Mouse (Mus musculus): Measurements from ENCODE around the gene C530008M17Rik.

DNA sequence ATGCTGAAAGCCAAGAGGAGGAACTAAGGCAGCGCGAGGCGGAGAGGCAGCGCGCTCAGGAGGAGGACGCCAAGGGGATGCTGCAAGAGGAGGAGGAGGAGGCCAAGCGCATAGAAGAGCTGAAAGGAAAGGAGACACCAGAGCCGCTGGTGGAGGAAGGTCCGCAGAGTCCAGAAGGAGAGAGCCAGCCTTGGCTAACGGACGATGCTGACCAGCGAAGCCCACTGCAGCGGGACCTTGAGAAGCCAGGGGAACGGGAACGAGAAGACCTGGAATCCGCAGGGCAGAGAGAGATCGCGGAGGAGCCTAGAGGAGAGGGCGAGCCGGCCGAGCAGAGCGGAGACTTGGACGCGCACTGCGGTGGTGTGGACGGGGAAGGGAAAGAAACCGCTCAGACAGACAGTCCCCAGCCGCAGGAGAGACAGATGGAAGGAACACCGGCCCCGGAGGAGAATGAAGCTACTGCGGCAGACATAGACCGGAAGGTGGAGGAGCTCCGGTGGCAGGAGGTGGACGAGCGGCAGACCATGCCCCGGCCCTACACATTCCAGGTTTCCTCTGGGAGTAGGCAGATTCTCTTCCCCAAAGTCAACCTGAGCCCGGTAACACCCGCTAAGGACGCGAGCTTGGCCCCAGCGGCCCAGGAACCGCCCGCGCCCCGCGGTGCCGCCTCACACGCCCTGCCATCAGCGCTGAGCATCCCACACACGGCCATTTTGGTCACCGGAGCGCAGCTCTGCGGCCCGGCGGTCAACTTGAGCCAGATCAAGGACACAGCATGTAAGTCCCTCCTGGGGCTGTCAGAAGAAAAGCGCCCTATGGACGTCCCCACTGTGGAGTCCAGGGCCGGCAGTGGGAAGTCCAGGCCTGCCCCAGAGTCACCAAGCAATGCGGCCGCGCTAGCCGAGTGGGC lies 201.0 kb downstream of the C530008M17Rik start:
- TF ChIP-seq CTCF (IDR thresholded peaks at IDR 0.05; ENCODE audit: extremely low read depth, insufficient read depth, low read length) = no peak
- TF ChIP-seq POLR2A (IDR thresholded peaks at IDR 0.05; ENCODE audit: extremely low read depth, insufficient read depth, low read length) = no peak

Data from cortical plate, adult 2 months (tissue).